In genomic region chr19:56474869-56475550, GRCm38 (mm10) we compare ENCODE assay signal across 8 mouse cellular contexts. TPM values are rescaled to one million over a fixed set of nuclear protein-coding genes. Genes with fewer than 3 reads are reported as not detected.
DNase-seq lines count a peak whose midpoint lies in the region; ATAC-seq and TF ChIP-seq lines count a peak whose summit lies in the region.

No protein-coding gene starts in this region.

- H3K4me3 ChIP-seq in kidney, postnatal 0 days (replicated peaks; ENCODE audit: low read depth, low read length) = no peak overlapping the region
- peak overlapping the region; percentile 6 for H3K4me3 ChIP-seq in bone marrow, adult 2 months (replicated peaks; ENCODE audit: control insufficient read depth, low read depth, low read length)
- H3K4me3 ChIP-seq in hindbrain, embryonic 13.5 days = no peak overlapping the region

- no peak for ATAC-seq in kidney, postnatal 0 days (replicated peaks; ENCODE audit: low FRiP score, low read depth)
- peak; percentile 39; the same call in 1 of the 2 replicates for ATAC-seq in hindbrain, embryonic 13.5 days (ENCODE audit: low FRiP score)

- DNase-seq in kidney, postnatal 0 days (ENCODE audit: low spot score) = peak; percentile 58
- DNase-seq in kidney, postnatal 14 days = no peak
- DNase-seq in lung, postnatal 36 days = peak; percentile 51
- DNase-seq in layer of hippocampus, adult 11-12 months (ENCODE audit: low spot score) = no peak
- DNase-seq in ovary, postnatal 10 days (ENCODE audit: low spot score) = no peak
- DNase-seq in cerebellum, adult 9-11 months = no peak

- H3K4me2 ChIP-seq in kidney, postnatal 0 days (ENCODE audit: low read length) = 0 out of 2 replicates have a peak overlapping the region, but pooled peaks have one; percentile 23
- H3K4me2 ChIP-seq in hindbrain, embryonic 13.5 days = peak overlapping the region; percentile 18

- no peaks in the 10 kb centered on the region for H3K36me3 ChIP-seq in kidney, postnatal 0 days (ENCODE audit: insufficient read depth, low read length)
- H3K36me3 ChIP-seq in hindbrain, embryonic 13.5 days = no peaks in the 10 kb centered on the region

- H3K4me1 ChIP-seq in kidney, postnatal 0 days (replicated peaks; ENCODE audit: insufficient read depth, low read length) = no peaks in the 10 kb centered on the region
- peaks cover 3% of the 10 kb centered on the region; the same call in 1 of the 2 replicates for H3K4me1 ChIP-seq in bone marrow, adult 2 months (ENCODE audit: control insufficient read depth, insufficient read depth, low read length)
- H3K4me1 ChIP-seq in hindbrain, embryonic 13.5 days (replicated peaks) = peaks cover 20% of the 10 kb centered on the region

- no peak for TF ChIP-seq POLR2A in bone marrow, adult 2 months (IDR thresholded peaks at IDR 0.05; ENCODE audit: borderline replicate concordance, control insufficient read depth, low read depth, low read length)

- no peak for TF ChIP-seq CTCF in kidney, postnatal 0 days (IDR thresholded peaks at IDR 0.05; ENCODE audit: low read depth)
- no peak for TF ChIP-seq CTCF in bone marrow, adult 2 months (IDR thresholded peaks at IDR 0.05; ENCODE audit: control insufficient read depth, insufficient read depth, low read length)

- no peak overlapping the region for H3K9ac ChIP-seq in kidney, postnatal 0 days (ENCODE audit: low read depth, low read length)
- H3K9ac ChIP-seq in hindbrain, embryonic 13.5 days = no peak overlapping the region

- H3K27ac ChIP-seq in kidney, postnatal 0 days = no peak overlapping the region
- no peak overlapping the region for H3K27ac ChIP-seq in bone marrow, adult 2 months (ENCODE audit: control insufficient read depth, insufficient read depth, low read depth, low read length, poor library complexity)
- H3K27ac ChIP-seq in hindbrain, embryonic 13.5 days = no peak overlapping the region

- WGBS in kidney, postnatal 0 days = 53% methylated on average over 19 of the region's 19 CpGs
- WGBS in bone marrow, adult 2 months = 24% methylated on average over 19 of the region's 19 CpGs
- 51% methylated on average over 19 of the region's 19 CpGs for WGBS in hindbrain, embryonic 13.5 days

- no peaks in the 10 kb centered on the region for H3K9me3 ChIP-seq in kidney, postnatal 0 days (replicated peaks; ENCODE audit: low read length)
- H3K9me3 ChIP-seq in hindbrain, embryonic 13.5 days = no peaks in the 10 kb centered on the region

- H3K27me3 ChIP-seq in kidney, postnatal 0 days (ENCODE audit: insufficient read depth, low read length) = no peaks in the 10 kb centered on the region
- H3K27me3 ChIP-seq in hindbrain, embryonic 13.5 days = no peaks in the 10 kb centered on the region

RNA-seq across cellular contexts. Expression of gene Plekhs1, which starts 13.6 kb away (rescaled TPM):
- 1.7 and 1.8 TPM in 2 replicates for polyA plus RNA-seq in kidney, postnatal 0 days (2015; fragmentation: Nextera tagmentation; extraction: Ambion mirVana)
- polyA plus RNA-seq in bone marrow, adult 2 months (2011; ENCODE audit: insufficient read depth, insufficient read length, low replicate concordance, missing spikeins) = 0.41 TPM in 1 of 2 replicates, not detected in the other
- 0.09 and 0.16 TPM in 2 replicates for polyA plus RNA-seq in hindbrain, embryonic 13.5 days (2015; fragmentation: Nextera tagmentation; extraction: Ambion mirVana)

Comparison
In these comparisons a context has a peak if more than half of its experiments do, and no peak if none do; other contexts are left out.
1. DNase-seq: peak in kidney, postnatal 0 days (single experiment) and lung, postnatal 36 days (single experiment); none in kidney, postnatal 14 days (single experiment), layer of hippocampus, adult 11-12 months (single experiment), ovary, postnatal 10 days (single experiment) and cerebellum, adult 9-11 months (single experiment).